Mouse (Mus musculus) stomach, postnatal 0 days (tissue): ENCODE data around the gene Naglu.

ENCODE experiments used
- CTCF ChIP-seq: IDR thresholded peaks from 2 replicates; pipeline ENCODE4 v1.5.1; 2016; ENCODE audit warnings: antibody characterized with exemption, low read depth, mild to moderate bottlenecking, moderate library complexity
- EP300 ChIP-seq: optimal IDR thresholded peaks from 2 replicates; pipeline ENCODE3; 2016; ENCODE audit warnings: antibody characterized with exemption

GRCm38 (mm10) chr11:101094930-101095313 is 25.1 kb downstream of the Naglu start:
- no peak for TF ChIP-seq CTCF
- TF ChIP-seq EP300: no peak
